Mouse (Mus musculus) bone marrow, adult 2 months (tissue): ENCODE data around the gene Wdr91. TPM values are rescaled to one million over a fixed set of nuclear protein-coding genes. Genes with fewer than 3 reads are reported as not detected.

ENCODE experiments used
- H3K27ac ChIP-seq: fragments of 200-500 bp; 2 replicates; pipeline ENCODE4 v1.5.1; 2012; ENCODE audit warnings: low read depth, mild to moderate bottlenecking, control low read depth, inconsistent platforms, low read length; ENCODE audit not compliant: control insufficient read depth, poor library complexity, insufficient read depth
- H3K4me1 ChIP-seq: fragments of 200-500 bp; 2 replicates; pipeline ENCODE4 v1.6.1; 2011; ENCODE audit warnings: low read length; ENCODE audit not compliant: control insufficient read depth, insufficient read depth
- H3K4me3 ChIP-seq: fragments of 200-500 bp; replicated peaks from 2 replicates; pipeline ENCODE3; 2011; ENCODE audit warnings: mild to moderate bottlenecking, low read depth, low read length, control low read depth; ENCODE audit not compliant: control insufficient read depth
- CTCF ChIP-seq: fragments of 200-500 bp; IDR thresholded peaks from 2 replicates; pipeline ENCODE4 v1.5.1; 2011; ENCODE audit warnings: low read length, control low read depth; ENCODE audit not compliant: control insufficient read depth, insufficient read depth
- POLR2A ChIP-seq: fragments of 200-500 bp; IDR thresholded peaks from 2 replicates; pipeline ENCODE4 v1.6.1; 2011; ENCODE audit warnings: low read depth, mild to moderate bottlenecking, control low read depth, low read length, borderline replicate concordance; ENCODE audit not compliant: control insufficient read depth
- WGBS: fragments of 180-500 bp; shearing (Covaris S2); methylation state at CpG from one replicate; pipeline ENCODE4 v1.1.7; 2018; 5-methylcytosine and 5-hydroxymethylcytosine counted together
- polyA plus RNA-seq: library from polyadenylated mRNA; stranded (reverse); fragments of >200 nt; gene quantifications from 2 replicates; pipeline ENCODE4 v1.2.4, GENCODE M21; 2011; ENCODE audit warnings: low replicate concordance; ENCODE audit not compliant: missing spikeins, insufficient read depth, insufficient read length

The Wdr91 gene
- polyA plus RNA-seq, 1 experiment = 27.6 TPM

DNA sequence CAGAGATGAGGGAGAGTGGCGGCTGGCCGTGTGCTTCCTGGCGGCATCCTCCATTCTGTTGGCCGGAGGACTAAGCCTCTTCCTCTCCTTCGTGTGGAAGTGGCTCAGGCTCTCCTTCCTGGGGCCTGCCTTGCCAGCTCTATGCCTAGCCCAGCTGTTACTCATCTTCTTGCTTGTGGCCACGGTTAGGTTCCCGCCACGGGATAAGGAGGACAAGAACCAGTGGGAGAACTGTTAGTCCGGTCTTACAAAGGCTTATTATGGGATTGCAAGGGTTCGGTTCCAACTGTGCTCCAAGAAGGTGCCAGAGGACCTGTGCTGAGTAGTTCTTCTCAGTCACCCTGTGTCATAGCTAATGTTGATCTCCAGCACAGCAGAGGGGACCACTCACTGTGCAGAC, 37.8 kb downstream of the Wdr91 start:
- no peak for TF ChIP-seq POLR2A
- TF ChIP-seq CTCF = no peak
- no peak overlapping the region for H3K27ac ChIP-seq
- WGBS = 80% methylated on average over 10 of the region's 10 CpGs
- no peak overlapping the region for H3K4me3 ChIP-seq
- peaks cover 19% of the 10 kb centered on the region for H3K4me1 ChIP-seq

DNA sequence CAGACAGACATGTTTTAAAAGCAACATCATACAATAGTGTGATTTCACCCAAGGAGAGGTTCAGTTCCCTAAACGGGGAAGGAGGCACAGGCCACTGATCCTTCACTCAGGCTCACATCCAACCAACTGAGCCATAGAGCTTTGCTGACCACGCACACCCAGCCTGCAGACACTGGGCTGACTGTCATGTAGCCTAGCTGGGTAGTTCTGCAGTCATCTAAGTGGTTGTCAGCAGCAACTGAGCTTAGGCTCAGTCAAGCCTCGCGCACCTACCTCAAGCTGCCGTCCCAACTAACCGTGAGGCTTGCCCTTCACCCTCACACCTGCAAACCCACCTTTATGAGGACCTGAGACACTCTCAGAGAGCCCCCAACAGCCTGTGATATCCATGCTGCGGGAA, 38.7 kb downstream of the Wdr91 start:
- TF ChIP-seq CTCF (no peak), POLR2A (no peak)
- Histone ChIP-seq H3K4me3 (no peak overlapping the region), H3K4me1 (peaks cover 20% of the 10 kb centered on the region), H3K27ac (no peak overlapping the region)
- WGBS = 72% methylated on average over 7 of the region's 7 CpGs

DNA sequence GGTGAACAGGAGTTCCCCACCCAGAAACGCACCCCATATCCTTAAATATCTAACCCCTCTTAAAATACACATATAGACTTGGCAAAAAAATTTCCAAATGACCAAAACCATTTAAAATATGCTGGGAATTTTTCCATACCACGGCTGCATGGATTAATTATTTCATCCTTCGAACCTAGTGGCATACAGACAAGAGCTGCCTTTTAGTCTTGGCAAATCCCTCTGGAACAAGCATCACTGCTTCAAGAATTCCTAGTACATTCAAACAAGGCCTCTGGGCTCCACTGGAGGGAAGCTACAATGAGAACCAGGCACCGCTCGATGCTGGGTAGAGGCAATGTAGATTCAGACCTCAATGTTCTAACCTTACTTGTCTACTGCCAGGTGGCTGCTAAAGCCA, 40.0 kb downstream of the Wdr91 start:
- no peak overlapping the region for H3K4me3 ChIP-seq
- no peak for TF ChIP-seq POLR2A
- TF ChIP-seq CTCF = no peak
- WGBS = 81% methylated on average over 5 of the region's 5 CpGs
- H3K4me1 ChIP-seq = peaks cover 21% of the 10 kb centered on the region
- H3K27ac ChIP-seq = no peak overlapping the region

DNA sequence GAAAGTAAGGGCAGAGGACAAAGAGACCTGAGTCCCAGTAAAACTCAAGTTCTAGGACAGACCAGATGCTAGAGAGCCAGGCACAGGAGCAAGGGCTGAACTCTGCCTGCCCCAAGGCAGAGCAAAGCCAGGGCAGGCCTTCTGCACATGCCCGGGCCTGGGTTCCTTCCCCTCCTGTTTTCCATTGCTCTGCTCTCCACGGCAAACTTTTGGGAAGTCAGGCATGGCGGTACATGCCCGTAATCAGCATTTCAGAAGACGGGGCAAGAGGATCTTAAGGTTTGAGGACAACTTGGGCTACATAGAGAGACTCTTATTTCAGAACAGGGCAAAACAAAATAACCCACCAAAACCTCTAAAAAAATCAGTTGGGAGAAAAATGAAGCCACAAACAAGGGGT, 40.5 kb downstream of the Wdr91 start:
- Histone ChIP-seq H3K4me1 (peaks cover 21% of the 10 kb centered on the region), H3K27ac (peak overlapping the region; percentile 42), H3K4me3 (no peak overlapping the region)
- no peak for TF ChIP-seq CTCF
- no peak; the same call in 1 of the 2 replicates for TF ChIP-seq POLR2A
- 44% methylated on average over 5 of the region's 5 CpGs for WGBS

DNA sequence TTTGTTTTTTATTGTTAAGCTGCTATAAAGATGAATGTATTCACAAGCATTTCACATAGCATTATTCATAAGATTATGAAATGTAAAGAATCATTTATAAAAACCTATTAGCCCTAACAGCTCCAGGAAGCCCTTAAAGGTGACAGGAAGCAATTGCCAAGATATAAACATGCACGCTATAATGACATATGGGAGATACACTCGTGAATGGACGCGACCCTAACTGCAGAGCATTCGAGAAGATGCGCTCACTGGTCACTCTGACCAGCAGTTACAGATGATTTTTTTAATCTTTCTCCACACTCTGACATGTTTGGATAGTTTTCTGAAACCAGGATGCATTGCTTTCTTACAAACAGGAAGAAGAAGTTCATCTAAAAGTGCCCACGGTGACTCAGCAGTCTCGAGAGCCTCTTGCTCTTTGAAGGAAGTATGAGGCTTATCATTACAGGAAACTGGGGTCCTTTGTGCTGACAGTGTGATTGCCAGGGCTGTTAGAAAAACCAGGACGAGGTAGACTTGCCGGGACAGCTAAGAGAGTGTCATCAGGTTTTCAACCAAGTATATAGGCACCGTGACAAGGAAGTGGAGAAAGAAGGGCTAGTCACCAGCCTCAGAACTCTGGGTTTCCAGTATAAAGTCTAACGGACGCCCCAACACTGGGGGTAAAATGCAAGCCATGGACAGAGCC, 41.3 kb downstream of the Wdr91 start:
- peaks cover 16% of the 10 kb centered on the region for H3K4me1 ChIP-seq
- TF ChIP-seq CTCF (no peak), POLR2A (no peak)
- peak overlapping the region; percentile 42 for H3K27ac ChIP-seq
- WGBS = 7% methylated on average over 13 of the region's 13 CpGs
- peak overlapping the region; percentile 49 for H3K4me3 ChIP-seq

DNA sequence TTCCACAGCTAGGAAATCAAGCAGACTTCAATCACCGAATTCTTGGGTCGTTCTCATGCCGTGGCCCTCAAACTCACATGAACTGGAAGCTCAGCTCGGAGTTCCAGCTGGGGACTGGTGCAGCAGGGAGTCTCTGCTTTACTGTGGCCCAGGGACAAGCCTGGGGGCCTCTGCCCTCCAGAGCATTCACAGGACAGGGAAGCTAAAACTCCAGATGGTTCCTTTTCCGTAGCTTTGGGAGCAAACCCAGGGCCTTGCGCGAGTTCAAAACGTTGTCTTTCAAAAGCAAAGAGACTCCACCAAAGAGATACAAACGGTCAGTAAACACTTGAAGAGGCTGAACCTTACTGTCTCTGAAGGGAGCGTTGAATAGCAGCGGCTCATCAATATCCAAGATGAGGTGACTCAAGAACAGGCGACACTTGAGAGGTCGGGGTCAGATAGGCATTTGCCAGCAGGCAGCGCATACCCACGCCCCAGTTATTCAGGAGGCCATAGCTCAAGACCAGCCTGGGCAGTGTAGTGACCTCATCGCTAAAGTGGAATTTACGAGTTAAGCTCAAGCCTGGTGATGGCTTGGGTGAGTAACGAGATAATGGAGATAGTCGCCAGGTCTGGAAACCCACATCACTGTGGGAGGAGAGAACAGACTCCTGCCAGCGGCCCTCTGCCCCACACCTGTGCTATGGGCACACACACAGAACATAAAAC, 42.0 kb downstream of the Wdr91 start:
- Histone ChIP-seq H3K4me1 (peaks cover 16% of the 10 kb centered on the region), H3K27ac (peak overlapping the region; percentile 40), H3K4me3 (no peak overlapping the region)
- WGBS = 64% methylated on average over 20 of the region's 20 CpGs
- TF ChIP-seq POLR2A = no peak
- no peak for TF ChIP-seq CTCF

DNA sequence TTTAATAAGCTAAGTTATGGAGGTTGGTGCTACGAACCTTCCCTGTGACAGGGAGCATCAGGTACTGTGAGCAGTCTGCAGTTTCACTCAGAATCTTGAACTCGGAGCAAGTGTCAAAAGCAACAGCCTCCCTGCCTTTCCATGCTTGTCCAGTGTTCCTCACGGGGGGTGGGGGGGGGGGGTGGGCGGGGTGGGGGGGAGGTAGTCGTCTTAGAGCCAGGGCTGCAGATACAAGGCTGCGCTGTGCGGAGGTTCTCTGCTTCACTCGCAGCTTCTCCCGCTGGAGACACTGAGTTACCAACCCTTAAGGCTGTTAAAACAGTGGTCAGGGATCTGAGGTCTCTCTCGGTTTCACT, 42.7 kb downstream of the Wdr91 start:
- TF ChIP-seq CTCF = no peak
- no peak for TF ChIP-seq POLR2A
- WGBS = 56% methylated on average over 10 of the region's 10 CpGs
- Histone ChIP-seq H3K4me3 (no peak overlapping the region), H3K27ac (no peak overlapping the region), H3K4me1 (peaks cover 16% of the 10 kb centered on the region)

DNA sequence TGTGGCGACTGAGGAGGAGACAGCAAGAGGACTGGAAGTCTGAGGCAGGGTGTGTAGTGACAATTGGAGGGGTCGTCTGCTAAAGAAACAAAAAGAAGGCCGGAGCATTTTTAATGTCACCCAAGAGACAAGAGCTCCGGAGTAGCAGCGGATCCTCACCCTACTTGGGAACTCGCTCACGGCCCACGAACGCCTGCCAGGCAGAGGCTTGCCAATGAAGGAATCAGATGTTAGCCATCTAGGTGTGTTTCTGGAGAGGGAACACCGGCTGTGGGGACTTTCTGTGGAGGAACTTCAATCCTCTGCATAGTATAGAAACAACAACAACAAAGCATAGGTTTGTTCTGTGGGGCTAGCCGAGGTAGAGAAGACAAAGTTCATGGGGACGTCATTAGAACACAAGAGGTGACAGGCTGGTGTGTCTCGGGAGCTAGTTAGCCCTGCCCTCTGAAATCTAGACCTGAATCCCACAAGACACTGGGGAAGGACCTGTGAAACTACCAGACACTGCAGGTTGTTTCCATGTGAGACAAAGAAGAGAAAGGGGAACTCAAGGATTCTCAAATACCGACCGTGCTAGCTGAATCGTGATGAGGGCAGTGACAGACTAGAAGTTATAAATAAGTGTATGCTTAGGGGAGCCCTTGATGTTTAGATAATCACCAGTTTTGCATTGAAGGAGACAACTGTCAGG, 43.2 kb downstream of the Wdr91 start:
- Histone ChIP-seq H3K4me3 (no peak overlapping the region), H3K27ac (no peak overlapping the region), H3K4me1 (peaks cover 16% of the 10 kb centered on the region)
- WGBS = 64% methylated on average over 16 of the region's 16 CpGs
- TF ChIP-seq POLR2A (no peak), CTCF (no peak)

DNA sequence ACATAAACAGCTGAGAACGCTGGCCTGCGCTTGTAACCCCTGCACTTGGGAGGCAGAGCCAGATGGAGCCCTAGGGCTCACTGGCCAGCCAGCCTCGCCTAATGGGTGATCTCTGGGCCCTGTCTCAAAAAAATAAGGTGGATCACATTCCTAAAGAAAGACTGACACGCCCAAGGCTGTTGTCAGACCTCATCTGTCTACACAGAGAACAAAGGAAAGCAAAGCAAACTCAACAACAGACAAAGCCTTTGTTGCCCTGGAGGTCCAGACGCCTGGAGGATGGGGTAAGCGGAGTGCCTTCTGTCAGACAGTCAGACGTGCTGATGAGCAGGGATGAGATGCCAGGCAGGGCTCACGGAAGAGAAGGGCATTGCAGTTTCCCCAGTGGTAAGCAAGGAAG, 43.9 kb downstream of the Wdr91 start:
- H3K4me3 ChIP-seq = no peak overlapping the region
- H3K27ac ChIP-seq = peak overlapping the region; percentile 1; the same call in 1 of the 2 replicates
- TF ChIP-seq CTCF (no peak), POLR2A (no peak)
- WGBS = 81% methylated on average over 8 of the region's 8 CpGs
- H3K4me1 ChIP-seq = peaks cover 16% of the 10 kb centered on the region
